Mouse (Mus musculus): ENCODE data around the gene Qpct. TPM values are rescaled to one million over a fixed set of nuclear protein-coding genes. Genes with fewer than 3 reads are reported as not detected.

The Qpct gene
- polyA plus RNA-seq (2014; fragmentation: Illumina TruSeq; extraction: RNeasy Lipid Tissue Mini Kit (QIAGEN cat#74804); ENCODE audit: low read depth, low replicate concordance): 86.1 TPM

GRCm38 (mm10) chr17:79051606-79052005 lies at the start of gene Qpct:
Qpct (plus strand) TSS chr17:79051906.

GRCm38 (mm10) chr17:79020208-79020983 lies 31.3 kb upstream of the Qpct start, which contains the start of gene Prkd3:
Prkd3 (minus strand) TSS chr17:79020816.

Other genes starting within 250 kb of the Qpct start
- gene Heatr5b, start 216.5 kb upstream of the Qpct start, polyA plus RNA-seq (2014; fragmentation: Illumina TruSeq; extraction: RNeasy Lipid Tissue Mini Kit (QIAGEN cat#74804); ENCODE audit: low read depth, low replicate concordance): 12.4 TPM
- gene Gpatch11, start 216.3 kb upstream of the Qpct start, polyA plus RNA-seq (2014; fragmentation: Illumina TruSeq; extraction: RNeasy Lipid Tissue Mini Kit (QIAGEN cat#74804); ENCODE audit: low read depth, low replicate concordance): 33.4 TPM
- 22.7 TPM for gene Eif2ak2, start 169.3 kb upstream of the Qpct start, polyA plus RNA-seq (2014; fragmentation: Illumina TruSeq; extraction: RNeasy Lipid Tissue Mini Kit (QIAGEN cat#74804); ENCODE audit: low read depth, low replicate concordance)
- 2.1 TPM for gene Sult6b1, start 144.9 kb upstream of the Qpct start, polyA plus RNA-seq (2014; fragmentation: Illumina TruSeq; extraction: RNeasy Lipid Tissue Mini Kit (QIAGEN cat#74804); ENCODE audit: low read depth, low replicate concordance)
- 26.6 TPM for gene Cebpzos, start 135.4 kb upstream of the Qpct start, polyA plus RNA-seq (2014; fragmentation: Illumina TruSeq; extraction: RNeasy Lipid Tissue Mini Kit (QIAGEN cat#74804); ENCODE audit: low read depth, low replicate concordance)
- 53.9 TPM for gene Cebpz, start 114.8 kb upstream of the Qpct start, polyA plus RNA-seq (2014; fragmentation: Illumina TruSeq; extraction: RNeasy Lipid Tissue Mini Kit (QIAGEN cat#74804); ENCODE audit: low read depth, low replicate concordance)
- gene Ndufaf7, start 114.8 kb upstream of the Qpct start, polyA plus RNA-seq (2014; fragmentation: Illumina TruSeq; extraction: RNeasy Lipid Tissue Mini Kit (QIAGEN cat#74804); ENCODE audit: low read depth, low replicate concordance): 67.9 TPM
- 17.7 TPM for gene Prkd3, start 31.1 kb upstream of the Qpct start, polyA plus RNA-seq (2014; fragmentation: Illumina TruSeq; extraction: RNeasy Lipid Tissue Mini Kit (QIAGEN cat#74804); ENCODE audit: low read depth, low replicate concordance)